Mouse (Mus musculus) layer of hippocampus, adult 8-10 months (tissue): ENCODE results near the gene Sec14l3. TPM values are rescaled to one million over a fixed set of nuclear protein-coding genes. Genes with fewer than 3 reads are reported as not detected.

Experiments
- total RNA-seq, 4 experiments: library from RNA; stranded (reverse); gene quantifications; 2 replicates each; pipeline ENCODE4 v1.2.4; 2022

Gene Sec14l3
- total RNA-seq, 4 experiments from 2014 or later: 1.4 to 2.9 (median 1.9) TPM

Other genes starting within 250 kb of the Sec14l3 start
- 10 to 100 TPM; 63.6 to 77.0 (median 69.9) TPM for gene Osbp2, start 200.9 kb upstream of the Sec14l3 start, total RNA-seq
- 1 to 10 TPM in 2 of 4 experiments, under 1 TPM in 2; 0.52 to 1.0 (median 0.83) TPM for gene 4921536K21Rik, start 169.7 kb upstream of the Sec14l3 start, total RNA-seq
- gene Dusp18, start 169.6 kb upstream of the Sec14l3 start, total RNA-seq: 10 to 100 TPM; 19.1 to 26.7 (median 22.9) TPM
- gene Slc35e4, start 150.2 kb upstream of the Sec14l3 start, total RNA-seq: 10 to 100 TPM; 15.0 to 19.8 (median 16.9) TPM
- gene Tcn2, start 132.7 kb upstream of the Sec14l3 start, total RNA-seq: 10 to 100 TPM; 14.5 to 50.2 (median 26.1) TPM
- 10 to 100 TPM; 36.4 to 50.9 (median 43.0) TPM for gene Pes1, start 100.9 kb upstream of the Sec14l3 start, total RNA-seq
- gene 4930556J24Rik, start 88.1 kb upstream of the Sec14l3 start, total RNA-seq: under 1 TPM in 2 of 4 experiments, not detected in 2; 0.36 to 0.72 TPM
- 10 to 100 TPM in 3 of 4 experiments, 1 to 10 TPM in 1; 9.3 to 10.9 (median 10.6) TPM for gene Gal3st1, start 81.2 kb upstream of the Sec14l3 start, total RNA-seq
- under 1 TPM; 0.25 to 0.76 (median 0.52) TPM for gene Sec14l4, start 33.4 kb upstream of the Sec14l3 start, total RNA-seq
- gene Mtfp1, start 30.6 kb downstream of the Sec14l3 start, total RNA-seq: 100 to 1,000 TPM in 2 of 4 experiments, 10 to 100 TPM in 2; 93.7 to 108 (median 102) TPM
- 10 to 100 TPM; 52.3 to 62.7 (median 57.1) TPM for gene Sec14l2, start 58.6 kb downstream of the Sec14l3 start, total RNA-seq
- gene Rnf215, start 70.4 kb downstream of the Sec14l3 start, total RNA-seq: 10 to 100 TPM; 32.4 to 36.4 (median 35.0) TPM
- gene Ccdc157, start 95.5 kb downstream of the Sec14l3 start, total RNA-seq: 10 to 100 TPM; 13.8 to 18.5 (median 15.4) TPM
- gene Sf3a1, start 95.5 kb downstream of the Sec14l3 start, total RNA-seq: 10 to 100 TPM; 57.6 to 66.7 (median 63.6) TPM
- gene Tbc1d10a, start 121.9 kb downstream of the Sec14l3 start, total RNA-seq: 10 to 100 TPM; 26.7 to 31.7 (median 28.8) TPM
- gene Castor1, start 153.4 kb downstream of the Sec14l3 start, total RNA-seq: 1 to 10 TPM; 3.1 to 5.8 (median 4.9) TPM
- gene Osm, start 171.6 kb downstream of the Sec14l3 start, total RNA-seq: under 1 TPM in 2 of 4 experiments, not detected in 2; 0.65 to 0.93 TPM
- 1 to 10 TPM in 3 of 4 experiments, under 1 TPM in 1; 0.71 to 2.8 (median 1.6) TPM for gene Lif, start 192.7 kb downstream of the Sec14l3 start, total RNA-seq